Mouse (Mus musculus) mature B cell (primary cell): ENCODE results near the gene Hip1r.

Experiments used
- in situ Hi-C: fragments of 300-500 bp; cut with MboI; formaldehyde crosslinking; loops from 2 replicates; pipeline ENCODE4 v1.14.3; 2019

Gene Hip1r

DNA sequence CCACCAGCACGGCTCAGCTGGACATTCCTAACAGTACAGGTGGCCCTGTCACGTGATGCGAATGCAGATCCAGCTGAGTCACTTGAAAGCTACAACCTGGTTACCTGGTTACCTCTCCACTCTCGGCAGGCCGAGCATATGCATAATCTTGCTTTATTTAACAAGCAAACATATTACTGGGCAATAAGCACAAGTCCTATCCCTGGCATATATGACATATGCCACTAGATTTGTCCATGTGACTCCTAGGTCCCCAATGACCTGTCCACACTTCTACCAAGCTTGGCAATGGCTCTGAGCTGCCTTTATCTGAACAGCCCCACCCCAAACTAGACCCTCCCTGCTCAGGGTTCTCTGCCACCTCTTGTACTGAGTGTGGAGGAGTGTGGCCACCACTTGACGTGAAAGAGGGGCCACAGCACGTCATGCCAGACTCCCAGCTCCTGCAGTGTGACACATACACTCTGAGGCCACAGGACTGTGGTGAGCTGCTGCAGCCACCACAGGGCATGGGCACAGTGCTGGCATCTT is 42.9 kb downstream of the Hip1r start:
- in situ Hi-C loops, result no loop called here

DNA sequence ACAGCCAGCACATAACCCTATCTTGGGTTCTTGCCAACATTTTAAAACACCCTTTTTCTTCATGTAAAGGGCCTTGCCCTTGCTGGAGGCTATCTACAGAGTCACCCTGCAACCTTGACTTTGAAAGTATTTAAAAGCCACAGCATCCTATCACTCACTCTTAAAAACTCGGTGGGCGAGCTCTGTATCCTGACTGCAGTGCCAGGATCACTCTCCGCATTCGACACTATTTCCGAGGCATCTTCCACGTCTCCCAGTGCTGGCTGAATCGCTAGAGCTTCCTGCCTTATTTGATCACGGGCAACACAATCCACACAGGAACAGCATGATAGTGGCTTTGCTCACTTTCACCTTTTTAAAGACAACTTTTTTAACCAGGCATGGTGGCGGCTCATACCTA is 44.5 kb downstream of the Hip1r start:
- in situ Hi-C loops, result no loop called here

GRCm38 (mm10) chr5:124018651-124019050 is 45.2 kb downstream of the Hip1r start:
- in situ Hi-C loops, result no loop called here

GRCm38 (mm10) chr5:124019348-124020216 is 46.2 kb downstream of the Hip1r start:
- in situ Hi-C loops, result no loop called here

DNA sequence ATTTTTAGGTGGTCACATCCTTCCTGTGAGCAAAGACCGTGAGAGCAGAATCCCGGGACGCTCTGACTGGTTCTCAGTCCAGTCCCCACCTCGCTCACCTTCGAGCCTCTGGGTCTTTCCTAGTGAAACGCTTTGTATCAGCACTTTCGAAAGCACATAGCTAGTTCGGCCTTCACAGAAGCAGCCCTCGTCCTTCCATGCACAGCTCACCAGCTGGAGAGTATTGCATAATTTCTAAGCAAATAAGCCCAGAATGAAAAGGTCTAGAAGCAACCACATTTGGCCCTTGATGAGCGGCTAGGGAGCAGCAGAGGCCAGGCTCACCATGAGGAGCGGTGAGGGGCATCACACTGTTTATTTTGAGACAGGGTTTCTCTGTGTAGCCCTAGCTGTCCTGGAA is 47.7 kb downstream of the Hip1r start:
- in situ Hi-C loops, result no loop called here

DNA sequence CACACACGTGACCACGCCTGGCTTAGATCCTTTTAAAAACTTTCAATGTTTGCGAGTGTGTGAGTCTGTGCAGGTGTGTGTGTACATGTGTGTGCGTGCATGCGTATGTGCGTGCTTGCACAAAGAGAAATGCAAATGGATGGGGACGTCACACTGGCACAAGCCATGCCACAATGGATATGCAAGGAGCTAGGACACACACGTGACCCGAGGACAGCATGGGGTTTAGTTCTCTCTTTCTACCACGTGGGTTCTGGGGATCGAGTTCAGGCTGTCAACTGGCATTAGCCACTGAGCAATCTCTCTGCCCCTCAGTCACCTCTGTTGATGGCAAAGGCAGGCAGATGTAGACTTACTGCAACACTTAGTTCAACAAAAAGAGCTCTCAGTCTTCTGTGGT is 48.3 kb downstream of the Hip1r start:
- in situ Hi-C loops, result no loop called here

- in situ Hi-C loops, result no loop called here
Observed at GRCm38 (mm10) chr5:124022365-124022764, 48.9 kb downstream of the Hip1r start.

- in situ Hi-C loops, result no loop called here
Observed at GRCm38 (mm10) chr5:124024677-124025076, 51.2 kb downstream of the Hip1r start.

DNA sequence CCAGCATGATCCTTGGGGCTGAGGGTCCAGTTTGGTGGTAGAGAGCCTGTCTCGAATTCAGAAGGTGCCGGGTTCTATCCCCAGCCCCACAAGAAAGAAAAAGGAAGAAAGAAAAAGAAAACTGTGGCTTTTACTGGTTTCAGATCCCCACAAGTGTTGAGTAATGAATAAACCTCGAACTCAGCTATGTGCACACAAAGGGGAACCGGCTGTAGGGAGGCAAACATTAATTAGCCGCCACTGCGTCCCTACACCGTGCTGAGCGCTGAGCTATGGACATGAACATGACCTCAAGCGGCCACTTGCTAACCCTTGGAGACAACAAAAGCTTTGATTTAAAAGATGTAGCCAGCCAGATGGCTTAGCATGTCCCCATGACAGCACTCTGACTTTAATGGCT is 51.7 kb downstream of the Hip1r start:
- in situ Hi-C loops, result no loop called here

DNA sequence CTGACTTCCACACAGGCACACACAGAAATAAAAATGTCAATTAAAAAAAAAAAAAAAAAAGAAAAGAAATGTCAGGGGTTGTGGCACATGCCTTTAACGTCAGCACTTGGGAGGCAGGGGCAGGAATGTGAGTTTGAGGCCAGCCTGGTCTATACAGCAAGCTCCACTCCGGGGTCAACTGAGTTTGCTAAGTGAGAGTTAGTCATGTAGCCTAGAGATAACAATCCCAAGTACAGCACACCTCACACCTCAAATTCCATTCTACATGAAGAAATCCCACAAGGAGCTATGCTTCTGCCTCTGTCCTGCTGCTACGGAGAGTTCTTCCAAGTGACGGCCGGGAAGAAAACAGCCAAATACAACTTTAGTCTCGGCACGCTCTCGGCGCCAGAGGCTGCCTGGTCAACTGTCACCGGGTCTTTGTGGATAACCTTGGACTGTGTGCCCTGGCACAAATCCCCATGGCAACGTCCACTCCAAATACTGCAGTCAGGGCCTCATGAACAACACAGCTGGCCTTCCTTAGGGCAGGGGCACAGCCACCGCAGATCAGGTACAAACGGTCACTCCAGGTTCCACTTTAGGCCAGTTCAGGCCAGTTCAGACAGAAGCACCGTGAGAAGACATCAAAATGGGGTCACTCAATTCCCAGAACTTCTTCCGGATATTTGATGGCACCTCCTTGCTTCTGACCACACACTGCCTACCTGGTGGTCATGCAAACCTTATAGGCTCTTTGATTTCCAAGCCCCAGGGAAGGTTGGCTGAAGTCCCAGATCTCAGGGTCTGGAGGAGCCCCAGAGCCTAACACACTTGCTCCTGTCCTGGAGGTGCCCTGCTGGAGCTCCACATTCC is 52.4 kb downstream of the Hip1r start:
- in situ Hi-C loops, result no loop called here

DNA sequence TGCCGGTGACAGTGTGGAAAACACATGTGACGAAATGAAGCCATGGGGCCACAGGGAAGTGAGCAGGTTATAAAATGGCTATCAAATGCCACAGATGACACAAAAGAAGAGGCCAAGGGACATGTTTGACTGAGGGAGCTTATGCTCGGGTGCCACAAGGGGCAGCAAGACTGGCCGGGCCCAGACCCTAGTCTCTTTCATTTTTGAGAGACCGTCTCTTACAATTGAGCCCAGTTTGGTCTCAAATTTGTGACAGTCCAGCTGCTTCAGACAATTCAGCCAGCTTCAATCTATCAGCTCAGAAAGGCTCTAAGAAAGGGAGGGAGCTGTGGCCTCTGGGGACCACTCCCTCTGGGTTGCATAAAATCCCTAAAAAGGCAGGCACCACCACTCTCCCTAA is 53.1 kb downstream of the Hip1r start:
- in situ Hi-C loops, result no loop called here

DNA sequence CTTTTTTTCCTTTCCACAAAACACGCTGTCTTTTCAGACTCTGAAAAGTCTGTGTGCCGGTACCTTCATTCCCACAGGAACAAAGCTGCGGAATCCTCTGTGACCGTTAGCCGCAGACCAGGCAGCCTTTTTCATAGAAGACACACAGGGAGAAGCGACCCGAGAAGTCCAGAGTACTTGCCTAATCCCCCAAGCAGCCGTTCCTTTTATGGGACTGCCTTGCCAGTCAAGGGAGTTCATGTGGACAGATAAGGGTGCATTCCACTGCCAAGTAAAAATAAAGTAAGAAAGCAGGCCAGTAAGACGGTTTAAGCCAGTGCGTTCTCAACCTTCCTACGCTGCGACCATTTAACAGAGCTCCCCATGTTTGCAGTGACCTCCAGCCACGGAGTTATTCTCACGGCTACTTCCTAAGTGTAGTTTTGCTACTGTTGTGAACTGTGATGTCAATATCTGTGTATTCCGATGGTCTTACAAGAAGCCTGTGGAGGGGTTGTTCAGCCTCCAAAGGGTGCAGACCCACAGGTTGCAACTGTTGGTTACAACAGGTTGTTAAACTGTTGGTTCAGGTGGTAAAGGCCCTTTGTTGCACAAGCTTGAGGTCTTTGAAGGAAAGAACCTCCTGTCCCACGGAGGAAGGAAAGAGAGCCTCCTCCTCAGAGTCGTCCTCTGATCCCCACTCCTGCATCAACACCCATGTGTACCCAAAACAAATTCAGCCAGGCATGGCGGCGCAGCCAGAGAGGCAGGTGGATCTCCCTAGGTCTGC is 54.5 kb downstream of the Hip1r start:
- in situ Hi-C loops, result no loop called here

DNA sequence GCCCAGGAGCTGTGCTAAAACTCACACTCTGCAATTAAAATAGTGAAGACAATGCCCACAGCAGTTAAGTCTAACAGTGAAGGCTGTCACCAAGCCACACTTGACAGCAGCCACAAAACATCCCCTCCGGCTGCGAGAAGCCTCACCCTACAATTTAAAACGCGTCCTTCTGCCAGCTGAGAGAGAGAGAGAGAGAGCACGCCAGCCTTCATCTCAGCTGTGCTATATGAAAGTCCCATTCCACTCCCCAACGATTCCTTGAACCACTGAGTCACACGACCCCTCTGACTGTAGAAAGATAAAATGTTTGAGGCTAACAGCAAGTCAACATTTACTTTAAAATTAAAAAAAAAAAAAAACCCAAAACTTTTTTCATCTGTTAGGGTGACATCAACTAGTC is 55.3 kb downstream of the Hip1r start:
- in situ Hi-C loops, result no loop called here

GRCm38 (mm10) chr5:124029220-124030035 is 56.0 kb downstream of the Hip1r start:
- in situ Hi-C loops, result no loop called here

DNA sequence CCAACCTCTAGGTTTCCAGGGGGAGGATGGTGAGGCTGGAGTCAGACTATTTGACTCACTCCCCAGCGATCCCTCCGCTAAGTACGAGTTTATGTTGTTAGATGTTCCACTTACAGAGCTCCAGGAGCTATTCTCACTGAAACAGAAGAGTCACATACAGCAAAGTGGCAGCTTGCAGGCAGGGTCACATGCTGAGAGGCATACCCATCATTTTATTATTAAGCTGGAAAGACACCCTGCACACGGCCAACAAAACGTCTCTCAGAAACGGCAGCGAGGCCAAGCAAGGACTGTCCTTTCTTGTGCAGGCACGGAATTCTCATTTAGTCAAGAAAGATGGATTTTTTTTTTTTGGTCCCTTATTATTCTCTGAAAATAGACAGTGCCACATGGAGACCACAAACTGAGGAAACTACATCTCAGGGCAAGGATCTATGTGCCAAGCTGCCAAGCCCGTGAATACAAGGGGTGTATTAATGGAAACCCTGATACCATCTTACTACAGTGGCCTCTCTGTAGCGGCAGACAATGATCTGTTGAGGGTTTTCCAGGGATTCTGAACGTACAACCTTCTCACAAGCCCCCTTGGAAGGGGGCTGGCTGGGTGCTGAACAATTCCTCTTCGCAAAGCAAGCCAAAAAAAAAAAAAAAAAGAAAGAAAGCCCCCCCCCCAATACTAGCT is 57.1 kb downstream of the Hip1r start:
- in situ Hi-C loops, result no loop called here

DNA sequence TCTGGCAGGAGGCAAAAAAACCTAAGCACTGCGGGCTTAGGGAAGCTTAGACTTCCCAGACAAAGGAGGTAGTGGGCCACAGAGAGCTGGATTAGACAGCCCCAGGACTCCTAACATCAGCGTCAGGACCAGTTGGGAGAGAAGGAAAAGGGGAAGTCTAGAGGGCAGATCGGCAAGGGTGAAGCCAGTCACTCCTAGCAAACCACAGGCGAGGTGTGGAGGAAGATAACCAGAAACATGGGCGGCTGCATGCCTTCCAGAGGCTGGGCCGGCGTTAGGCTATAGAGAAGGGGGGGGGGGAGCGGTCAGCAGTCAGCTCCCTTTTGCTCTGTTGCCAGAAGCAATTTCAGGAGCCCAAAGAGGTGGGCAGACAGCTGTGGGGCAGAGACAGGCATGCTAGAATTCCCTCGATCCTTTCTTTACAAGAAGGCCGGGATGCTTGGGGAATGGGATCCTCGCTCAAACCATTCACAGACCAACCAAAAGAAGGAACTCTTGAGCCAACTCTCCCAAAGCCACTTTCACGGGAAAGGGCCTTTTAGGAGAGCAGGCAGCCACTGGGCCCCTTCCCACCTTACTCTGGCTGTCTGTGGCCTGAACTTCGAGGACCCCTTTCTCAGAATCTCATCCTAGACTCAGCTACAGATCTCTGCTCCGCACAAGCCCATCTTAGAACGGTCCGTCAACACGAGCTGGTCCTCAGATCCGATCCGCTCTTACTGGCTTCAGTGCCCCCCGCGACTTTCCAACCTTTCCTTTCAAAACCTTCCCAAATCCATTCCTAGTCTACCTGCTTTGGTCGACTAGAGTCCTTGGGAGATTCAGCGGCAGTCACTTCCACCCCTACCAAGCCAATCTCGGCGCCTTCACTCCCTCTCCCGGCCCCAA is 57.9 kb downstream of the Hip1r start:
- in situ Hi-C loops, result no loop called here

GRCm38 (mm10) chr5:124032001-124032508 is 58.6 kb downstream of the Hip1r start, which contains the start of gene Vps37b:
TSS of gene Vps37b (minus strand) at chr5:124032270.
- in situ Hi-C loops, result no loop called here

DNA sequence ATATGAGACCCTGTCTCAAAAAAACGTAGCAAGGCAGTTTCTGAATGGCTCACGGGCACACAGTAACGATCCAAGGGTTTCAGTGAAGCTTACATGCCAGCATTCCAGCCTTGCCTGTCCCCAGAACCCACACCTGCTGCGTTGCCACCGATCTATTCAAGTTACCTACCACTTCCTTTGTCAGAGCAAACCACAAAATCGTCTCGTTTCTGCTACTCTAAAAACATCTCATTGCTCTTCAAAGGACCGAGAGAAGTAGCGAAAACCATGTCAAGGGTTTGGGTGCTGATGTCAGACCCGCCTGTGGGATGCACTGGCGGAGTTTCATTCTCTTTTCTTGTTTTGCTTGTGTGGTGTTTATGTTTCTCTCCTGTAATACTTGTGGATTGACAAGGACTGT is 61.0 kb downstream of the Hip1r start:
- in situ Hi-C loops, result no loop called here

GRCm38 (mm10) chr5:124035406-124035805 is 62.0 kb downstream of the Hip1r start:
- in situ Hi-C loops, result no loop called here
